Mouse (Mus musculus) liver, embryonic 14.5 days (tissue): ENCODE data around the gene Il5.

Source experiments
- CTCF ChIP-seq: IDR thresholded peaks from 2 replicates; pipeline ENCODE4 v1.5.1; 2016; ENCODE audit warnings: antibody characterized with exemption, low read depth, control low read depth
- EP300 ChIP-seq: IDR thresholded peaks from 2 replicates; pipeline ENCODE4 v1.6.1; 2016; ENCODE audit warnings: antibody characterized with exemption, low read depth

GRCm38 (mm10) chr11:53764581-53764980 is 44.0 kb downstream of the Il5 start:
- TF ChIP-seq CTCF (no peak), EP300 (no peak)
